Mouse (Mus musculus) lung, postnatal 0 days (tissue): ENCODE measurements at regions not wholly inside any gene's neighbourhood (a gene's known extent, or its start where the extent isn't known, plus 50 kb on each side); places are given as distances from the start of the nearest gene placed in this dataset.

Experiments used
- ATAC-seq: fragments of 200-750 bp; cut with Nextera tagmentation; 2 replicates; pipeline ENCODE4 v1.8.0; 2017; ENCODE audit warnings: moderate library complexity
- DNase-seq: peaks from one replicate; pipeline ENCODE4 v3.0.0-alpha.2; 2016; ENCODE audit warnings: low spot score
- H3K27ac ChIP-seq: fragments of 300-500 bp; sonication (generic); 2 replicates; pipeline ENCODE4 v1.5.1; 2014; ENCODE audit warnings: antibody characterized with exemption, mild to moderate bottlenecking, low read length, mixed read lengths
- H3K27me3 ChIP-seq: fragments of 300-500 bp; sonication (generic); replicated peaks from 2 replicates; pipeline ENCODE4 v1.6.1; 2014; ENCODE audit warnings: low read length, mixed read lengths; ENCODE audit not compliant: insufficient read depth
- H3K36me3 ChIP-seq: fragments of 300-500 bp; sonication (generic); 2 replicates; pipeline ENCODE4 v1.6.1; 2014; ENCODE audit warnings: low read length, mixed read lengths; ENCODE audit not compliant: insufficient read depth
- H3K4me1 ChIP-seq: fragments of 300-500 bp; sonication (generic); 2 replicates; pipeline ENCODE4 v1.6.1; 2014; ENCODE audit warnings: antibody characterized with exemption, low read depth, low read length, mixed read lengths; ENCODE audit not compliant: insufficient read depth
- H3K4me2 ChIP-seq: fragments of 300-500 bp; sonication (generic); replicated peaks from 2 replicates; pipeline ENCODE4 v1.6.1; 2014; ENCODE audit warnings: low read depth, mild to moderate bottlenecking, low read length, moderate library complexity, mixed read lengths
- H3K4me3 ChIP-seq: fragments of 300-500 bp; sonication (generic); 2 replicates; pipeline ENCODE4 v1.5.1; 2014; ENCODE audit warnings: low read depth, low read length
- H3K9ac ChIP-seq: fragments of 300-500 bp; sonication (generic); replicated peaks from 2 replicates; pipeline ENCODE4 v1.6.1; 2014; ENCODE audit warnings: low read depth, mild to moderate bottlenecking
- H3K9me3 ChIP-seq: fragments of 300-500 bp; sonication (generic); 2 replicates; pipeline ENCODE4 v1.6.1; 2016; ENCODE audit warnings: low read length, mixed read lengths
- CTCF ChIP-seq: IDR thresholded peaks from 2 replicates; pipeline ENCODE4 v1.5.1; 2016; ENCODE audit warnings: antibody characterized with exemption, mild to moderate bottlenecking
- EP300 ChIP-seq: IDR thresholded peaks from 2 replicates; pipeline ENCODE4 v1.6.1; 2016; ENCODE audit warnings: antibody characterized with exemption, mild to moderate bottlenecking, control low read depth
- WGBS: fragments of 180-500 bp; shearing (Covaris S2); extraction: QIAGEN DNeasy Blood & Tissue Kit; methylation state at CpG from one replicate; pipeline ENCODE4 v1.1.7; 2014; 5-methylcytosine and 5-hydroxymethylcytosine counted together

- Histone ChIP-seq H3K4me1 (no peaks in the 10 kb centered on the region), H3K4me3 (no peak overlapping the region), H3K4me2 (no peak overlapping the region), H3K36me3 (no peaks in the 10 kb centered on the region), H3K9ac (no peak overlapping the region), H3K27ac (no peak overlapping the region), H3K9me3 (no peaks in the 10 kb centered on the region), H3K27me3 (no peaks in the 10 kb centered on the region)
- TF ChIP-seq EP300 (no peak), CTCF (no peak)
- 92% methylated on average over 5 of the region's 5 CpGs for WGBS
- ATAC-seq (no peak), DNase-seq (no peak)
Observed at GRCm38 (mm10) chr1:119266013-119266412, 156.0 kb downstream of the Inhbb start.

DNA sequence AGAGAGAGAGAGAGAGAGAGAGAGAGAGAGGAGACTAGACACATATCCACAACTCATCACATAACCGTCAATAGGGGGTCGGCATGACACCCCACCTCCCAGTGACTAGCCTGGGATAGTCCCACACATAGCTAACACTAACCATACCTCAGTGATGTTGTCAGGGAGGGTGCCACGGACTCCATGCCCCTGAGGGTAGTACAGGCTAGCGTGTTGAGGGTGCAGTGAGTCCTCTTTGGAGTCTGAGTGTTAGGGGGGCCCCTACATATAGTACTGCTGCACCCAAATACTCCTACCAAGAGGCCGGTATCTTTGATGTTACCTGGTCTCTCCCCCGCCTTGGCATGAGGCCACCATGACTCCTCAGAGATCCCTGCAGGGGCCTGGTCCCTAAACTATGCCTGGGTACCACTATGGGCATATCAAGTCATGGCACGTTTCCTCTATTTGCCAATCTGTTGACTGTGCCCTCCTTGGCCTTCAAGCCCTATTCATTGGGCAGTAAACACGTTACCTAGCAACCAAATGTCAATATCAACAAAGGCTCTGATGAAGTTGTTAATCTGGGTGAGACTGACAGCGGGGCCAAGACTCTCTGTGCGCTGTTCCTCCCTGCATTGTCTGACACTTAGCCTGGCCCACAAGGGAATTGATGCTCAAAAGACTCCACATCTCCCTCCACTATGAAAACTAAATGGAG is 156.7 kb downstream of the Inhbb start:
- DNase-seq (no peak), ATAC-seq (0 out of 2 replicates have a peak, but pooled peaks have one; percentile 12)
- Histone ChIP-seq H3K27me3 (no peaks in the 10 kb centered on the region), H3K4me1 (no peaks in the 10 kb centered on the region), H3K4me3 (no peak overlapping the region), H3K9me3 (no peaks in the 10 kb centered on the region), H3K36me3 (no peaks in the 10 kb centered on the region), H3K9ac (no peak overlapping the region), H3K4me2 (no peak overlapping the region), H3K27ac (no peak overlapping the region)
- WGBS, result 73% methylated on average over 10 of the region's 10 CpGs
- TF ChIP-seq EP300, result no peak
- TF ChIP-seq CTCF, result no peak

DNA sequence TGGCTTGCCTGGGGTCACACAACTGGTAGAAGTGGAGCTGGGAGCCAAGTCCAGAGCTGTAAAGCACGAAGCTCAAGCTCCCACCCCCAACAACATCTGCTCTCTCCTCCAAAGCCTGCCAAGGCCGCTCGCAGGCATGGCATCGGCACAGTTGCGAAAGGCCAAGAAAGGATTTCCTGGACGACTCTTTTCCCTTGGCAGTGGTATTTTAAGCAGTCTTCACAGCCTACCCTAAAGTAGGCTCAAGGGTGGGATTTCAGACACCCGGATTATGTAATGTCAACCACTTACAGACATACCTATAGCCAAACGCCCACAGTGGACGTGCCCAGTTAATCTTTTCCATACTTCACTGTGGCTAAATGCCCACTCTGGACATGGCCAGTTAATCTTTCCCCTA is 162.6 kb downstream of the Inhbb start:
- DNase-seq (peak; percentile 15), ATAC-seq (peak; percentile 44; the same call in 1 of the 2 replicates)
- H3K27ac ChIP-seq, result no peak overlapping the region
- WGBS, result 49% methylated on average over 9 of the region's 9 CpGs
- H3K36me3 ChIP-seq, result no peaks in the 10 kb centered on the region
- no peaks in the 10 kb centered on the region for H3K9me3 ChIP-seq
- H3K9ac ChIP-seq, result no peak overlapping the region
- TF ChIP-seq EP300 (no peak), CTCF (no peak)
- no peaks in the 10 kb centered on the region for H3K4me1 ChIP-seq
- no peaks in the 10 kb centered on the region for H3K27me3 ChIP-seq
- H3K4me3 ChIP-seq, result no peak overlapping the region
- no peak overlapping the region for H3K4me2 ChIP-seq

GRCm38 (mm10) chr1:119256769-119257168 is 165.3 kb downstream of the Inhbb start:
- 85% methylated on average over 8 of the region's 8 CpGs for WGBS
- Histone ChIP-seq H3K36me3 (no peaks in the 10 kb centered on the region), H3K27me3 (no peaks in the 10 kb centered on the region), H3K27ac (no peak overlapping the region), H3K4me3 (no peak overlapping the region), H3K9ac (no peak overlapping the region), H3K4me2 (no peak overlapping the region), H3K4me1 (no peaks in the 10 kb centered on the region), H3K9me3 (no peaks in the 10 kb centered on the region)
- no peak for ATAC-seq
- no peak for TF ChIP-seq CTCF
- no peak for TF ChIP-seq EP300
- no peak for DNase-seq

- H3K27ac ChIP-seq, result no peak overlapping the region
- ATAC-seq (no peak), DNase-seq (no peak)
- no peak overlapping the region for H3K4me2 ChIP-seq
- no peaks in the 10 kb centered on the region for H3K4me1 ChIP-seq
- peak; percentile 63 for TF ChIP-seq CTCF
- TF ChIP-seq EP300, result no peak
- no peak overlapping the region for H3K4me3 ChIP-seq
- no peak overlapping the region for H3K9ac ChIP-seq
- 64% methylated on average over 5 of the region's 5 CpGs for WGBS
- no peaks in the 10 kb centered on the region for H3K9me3 ChIP-seq
- H3K27me3 ChIP-seq, result no peaks in the 10 kb centered on the region
- H3K36me3 ChIP-seq, result no peaks in the 10 kb centered on the region
Observed at GRCm38 (mm10) chr1:119256097-119256473, 166.0 kb downstream of the Inhbb start.

GRCm38 (mm10) chr1:119255386-119256096 is 166.5 kb downstream of the Inhbb start:
- H3K9ac ChIP-seq, result no peak overlapping the region
- no peak overlapping the region for H3K4me3 ChIP-seq
- no peaks in the 10 kb centered on the region for H3K9me3 ChIP-seq
- DNase-seq, result no peak
- no peak overlapping the region for H3K4me2 ChIP-seq
- WGBS, result 79% methylated on average over 20 of the region's 20 CpGs
- H3K4me1 ChIP-seq, result no peaks in the 10 kb centered on the region
- TF ChIP-seq EP300 (no peak), CTCF (no peak)
- ATAC-seq, result no peak
- no peak overlapping the region for H3K27ac ChIP-seq
- no peaks in the 10 kb centered on the region for H3K36me3 ChIP-seq
- H3K27me3 ChIP-seq, result no peaks in the 10 kb centered on the region
